Mouse (Mus musculus) limb, embryonic 12.5 days (tissue): Measurements from ENCODE around the gene Adgrd1. TPM values are rescaled to one million over a fixed set of nuclear protein-coding genes. Genes with fewer than 3 reads are reported as not detected.

Source experiments
- ATAC-seq: fragments of 200-750 bp; cut with Nextera tagmentation; 2 replicates; pipeline ENCODE4 v1.8.0; 2017; ENCODE audit warnings: low read depth, moderate TSS enrichment; ENCODE audit not compliant: insufficient number of reproducible peaks, insufficient read depth, low FRiP score, low TSS enrichment
- H3K27ac ChIP-seq: fragments of 300-500 bp; sonication (generic); 2 replicates; pipeline ENCODE4 v1.5.1; 2016; ENCODE audit warnings: mild to moderate bottlenecking, moderate library complexity
- H3K27me3 ChIP-seq: fragments of 300-500 bp; sonication (generic); 2 replicates; pipeline ENCODE4 v1.6.1; 2016; ENCODE audit warnings: mild to moderate bottlenecking, moderate library complexity
- H3K36me3 ChIP-seq: fragments of 300-500 bp; sonication (generic); 2 replicates; pipeline ENCODE4 v1.6.1; 2016; ENCODE audit warnings: mild to moderate bottlenecking, moderate library complexity
- H3K4me1 ChIP-seq: fragments of 300-500 bp; sonication (generic); replicated peaks from 2 replicates; pipeline ENCODE4 v1.6.1; 2016
- H3K4me2 ChIP-seq: fragments of 300-500 bp; sonication (generic); 2 replicates; pipeline ENCODE4 v1.6.1; 2016; ENCODE audit warnings: mild to moderate bottlenecking, moderate library complexity
- H3K4me3 ChIP-seq: fragments of 300-500 bp; sonication (generic); replicated peaks from 2 replicates; pipeline ENCODE4 v1.5.1; 2016; ENCODE audit warnings: mild to moderate bottlenecking
- H3K9ac ChIP-seq: fragments of 300-500 bp; sonication (generic); replicated peaks from 2 replicates; pipeline ENCODE4 v1.6.1; 2016; ENCODE audit warnings: mild to moderate bottlenecking, moderate library complexity
- H3K9me3 ChIP-seq: fragments of 300-500 bp; sonication (generic); 2 replicates; pipeline ENCODE4 v1.6.1; 2016; ENCODE audit warnings: mild to moderate bottlenecking, moderate library complexity
- WGBS: fragments of 180-500 bp; shearing (Covaris S2); methylation state at CpG from one replicate; pipeline ENCODE4 v1.1.7; 2016; 5-methylcytosine and 5-hydroxymethylcytosine counted together
- polyA plus RNA-seq: library from polyadenylated mRNA; unstranded; fragments of >200 nt; fragmentation: Nextera tagmentation; extraction: Ambion mirVana; gene quantifications from 2 replicates; pipeline ENCODE4 v1.2.1, GENCODE M21; 2016

The Adgrd1 gene
- polyA plus RNA-seq, 1 experiment from 2014 or later: not detected

DNA sequence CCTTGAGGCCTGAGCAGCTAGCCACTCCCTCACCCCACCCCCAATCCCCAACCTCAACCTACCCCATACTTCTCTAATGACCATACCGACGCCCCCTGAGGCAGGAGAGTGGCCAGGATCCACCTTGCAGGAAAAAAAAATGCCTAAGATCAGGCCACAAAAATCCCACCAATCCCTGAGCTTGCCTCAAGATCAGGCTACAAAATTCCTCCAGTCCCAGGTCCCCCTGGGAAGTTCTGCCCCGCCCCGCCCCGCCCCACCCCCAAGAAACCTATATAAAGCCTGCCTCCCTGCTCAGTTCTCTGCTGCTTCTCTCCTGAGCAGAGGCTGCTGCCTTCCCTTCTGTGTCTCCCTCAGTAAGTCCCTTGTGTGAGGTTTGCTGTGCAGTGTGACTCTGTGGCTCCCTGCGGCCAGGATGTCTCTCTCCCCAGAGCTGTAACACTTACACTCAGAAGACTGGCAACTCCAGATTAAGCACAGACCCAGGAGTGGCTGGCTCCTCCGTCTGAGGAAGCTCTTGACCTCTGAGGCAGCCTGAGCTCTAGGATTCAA is 137.4 kb downstream of the Adgrd1 start:
- Histone ChIP-seq H3K36me3 (no peaks in the 10 kb centered on the region), H3K27me3 (0 out of 2 replicates have a peak, but pooled peaks cover 2% of the 10 kb centered on the region), H3K9ac (no peak overlapping the region), H3K9me3 (no peaks in the 10 kb centered on the region), H3K4me1 (no peaks in the 10 kb centered on the region), H3K4me2 (no peak overlapping the region), H3K4me3 (no peak overlapping the region), H3K27ac (no peak overlapping the region)
- ATAC-seq: no peak
- 83% methylated on average over 7 of the region's 7 CpGs for WGBS

DNA sequence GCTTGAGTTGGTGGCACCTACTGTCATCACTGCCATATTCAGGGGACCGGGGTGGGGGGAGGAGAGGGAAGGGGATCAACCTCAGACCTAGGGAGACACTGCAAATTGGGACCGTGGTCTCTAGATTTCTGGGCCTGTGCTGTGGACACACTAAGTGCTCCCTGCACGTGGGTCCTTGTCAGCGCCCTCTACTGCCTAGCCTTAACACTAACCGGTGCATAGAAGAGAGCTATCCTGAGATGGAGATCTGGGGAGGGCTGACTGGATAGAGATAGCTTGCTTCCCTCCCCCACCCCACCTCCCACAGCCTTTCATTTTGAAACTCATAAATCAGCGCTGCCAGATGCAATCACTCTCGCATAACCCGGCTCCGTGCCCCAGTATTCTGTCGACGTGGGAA is 139.8 kb downstream of the Adgrd1 start:
- Histone ChIP-seq H3K9me3 (no peaks in the 10 kb centered on the region), H3K27ac (no peak overlapping the region), H3K9ac (no peak overlapping the region), H3K4me3 (no peak overlapping the region), H3K36me3 (no peaks in the 10 kb centered on the region), H3K4me1 (no peaks in the 10 kb centered on the region), H3K27me3 (no peaks in the 10 kb centered on the region), H3K4me2 (no peak overlapping the region)
- WGBS: 74% methylated on average over 11 of the region's 11 CpGs
- ATAC-seq: no peak

DNA sequence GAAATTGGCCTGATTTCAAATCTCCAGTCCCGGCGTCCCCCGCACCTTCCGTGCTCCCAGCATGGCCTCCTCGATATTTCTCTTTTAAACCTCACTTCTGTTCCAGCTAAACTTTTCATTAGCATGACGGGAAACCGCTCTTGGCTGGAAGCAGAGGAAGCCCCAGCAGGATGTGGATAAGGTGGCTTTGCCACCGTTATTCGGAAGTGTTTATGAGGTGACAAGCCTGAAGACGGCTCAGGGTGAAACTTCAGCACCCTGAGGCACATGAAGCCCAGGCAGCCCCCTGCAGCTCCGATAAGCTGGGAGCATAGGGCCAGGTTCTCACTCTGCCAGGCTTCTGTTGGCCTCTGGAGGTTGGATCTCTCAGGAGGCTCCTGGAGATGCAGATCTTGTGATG is 145.3 kb downstream of the Adgrd1 start:
- H3K27ac ChIP-seq: no peak overlapping the region
- H3K4me3 ChIP-seq: no peak overlapping the region
- H3K9ac ChIP-seq: no peak overlapping the region
- no peak for ATAC-seq
- WGBS: 58% methylated on average over 11 of the region's 11 CpGs
- H3K36me3 ChIP-seq: no peaks in the 10 kb centered on the region
- H3K4me2 ChIP-seq: no peak overlapping the region
- no peaks in the 10 kb centered on the region for H3K9me3 ChIP-seq
- H3K27me3 ChIP-seq: peaks cover 8% of the 10 kb centered on the region
- peaks cover 12% of the 10 kb centered on the region; the same call in 1 of the 2 replicates for H3K4me1 ChIP-seq

DNA sequence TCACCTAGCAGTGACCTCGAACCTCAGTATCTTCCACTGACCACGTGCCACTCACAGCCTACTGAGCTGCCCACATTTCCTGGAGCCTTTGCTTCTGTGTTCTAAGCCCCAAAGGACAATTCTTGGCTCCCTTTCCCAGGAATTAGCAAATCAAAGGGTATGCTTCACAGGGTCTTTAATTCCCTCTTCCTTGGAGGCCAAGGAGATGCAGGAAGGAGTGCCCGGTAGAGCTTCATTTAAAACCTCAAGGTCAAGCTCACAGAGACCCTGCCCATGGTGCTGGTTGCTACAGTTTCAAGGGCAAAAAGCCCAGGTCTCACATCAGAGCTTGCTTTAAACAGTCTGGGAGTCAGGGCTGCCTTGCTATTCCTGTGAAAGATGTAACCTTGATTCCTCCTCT is 145.7 kb downstream of the Adgrd1 start:
- H3K27me3 ChIP-seq: peaks cover 8% of the 10 kb centered on the region
- H3K4me2 ChIP-seq: no peak overlapping the region
- H3K36me3 ChIP-seq: no peaks in the 10 kb centered on the region
- no peak for ATAC-seq
- H3K9me3 ChIP-seq: no peaks in the 10 kb centered on the region
- no peak overlapping the region for H3K27ac ChIP-seq
- peaks cover 12% of the 10 kb centered on the region; the same call in 1 of the 2 replicates for H3K4me1 ChIP-seq
- no peak overlapping the region for H3K9ac ChIP-seq
- 39% methylated on average over 3 of the region's 3 CpGs for WGBS
- no peak overlapping the region for H3K4me3 ChIP-seq

DNA sequence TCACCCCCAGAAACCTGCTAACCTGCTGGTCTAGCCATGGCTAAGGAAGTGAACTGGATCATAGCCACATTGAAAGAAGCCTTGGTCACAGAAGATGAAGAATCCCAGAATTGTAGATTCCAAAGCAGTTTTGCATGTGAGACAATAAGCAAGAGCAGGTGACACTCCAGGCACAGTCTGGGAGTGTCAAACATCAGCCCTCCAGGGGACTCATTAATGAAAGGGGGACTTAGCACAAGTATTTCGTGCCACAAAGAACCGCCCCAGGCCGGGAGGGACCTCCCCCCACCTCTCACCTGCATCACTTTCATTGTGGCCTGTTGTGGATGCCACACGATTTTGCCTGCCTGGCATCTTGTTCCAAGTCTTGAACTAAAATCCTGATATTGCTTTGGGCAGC is 146.6 kb downstream of the Adgrd1 start:
- peaks cover 8% of the 10 kb centered on the region for H3K27me3 ChIP-seq
- WGBS: 53% methylated on average over 4 of the region's 4 CpGs
- H3K36me3 ChIP-seq: no peaks in the 10 kb centered on the region
- no peaks in the 10 kb centered on the region for H3K9me3 ChIP-seq
- ATAC-seq: no peak
- no peak overlapping the region for H3K9ac ChIP-seq
- H3K4me3 ChIP-seq: no peak overlapping the region
- H3K27ac ChIP-seq: no peak overlapping the region
- H3K4me2 ChIP-seq: no peak overlapping the region
- H3K4me1 ChIP-seq: peaks cover 12% of the 10 kb centered on the region; the same call in 1 of the 2 replicates

DNA sequence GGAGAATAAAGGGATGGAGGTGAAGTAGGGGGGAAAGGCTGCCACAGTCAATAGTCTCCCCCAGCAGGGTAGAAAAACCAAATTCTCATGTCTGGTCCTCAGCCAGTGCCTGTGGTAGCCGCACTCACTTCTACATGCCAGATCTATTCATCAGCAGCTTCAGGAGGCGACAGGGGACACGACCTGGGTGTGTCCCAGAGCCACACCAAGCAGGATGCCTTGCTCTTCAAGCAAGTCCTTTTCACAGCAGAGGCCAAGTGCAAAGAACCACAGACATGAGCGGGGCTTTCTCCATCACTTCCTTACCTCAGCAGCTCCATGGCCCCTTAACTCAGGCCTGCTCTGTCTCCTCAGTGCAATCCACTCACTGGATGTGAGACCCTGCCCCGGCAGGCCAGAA is 147.8 kb downstream of the Adgrd1 start:
- H3K9ac ChIP-seq: no peak overlapping the region
- 44% methylated on average over 5 of the region's 5 CpGs for WGBS
- H3K36me3 ChIP-seq: no peaks in the 10 kb centered on the region
- ATAC-seq: no peak
- H3K4me3 ChIP-seq: no peak overlapping the region
- H3K9me3 ChIP-seq: no peaks in the 10 kb centered on the region
- H3K27ac ChIP-seq: no peak overlapping the region
- peaks cover 12% of the 10 kb centered on the region; the same call in 1 of the 2 replicates for H3K4me1 ChIP-seq
- H3K27me3 ChIP-seq: peaks cover 8% of the 10 kb centered on the region
- H3K4me2 ChIP-seq: no peak overlapping the region

DNA sequence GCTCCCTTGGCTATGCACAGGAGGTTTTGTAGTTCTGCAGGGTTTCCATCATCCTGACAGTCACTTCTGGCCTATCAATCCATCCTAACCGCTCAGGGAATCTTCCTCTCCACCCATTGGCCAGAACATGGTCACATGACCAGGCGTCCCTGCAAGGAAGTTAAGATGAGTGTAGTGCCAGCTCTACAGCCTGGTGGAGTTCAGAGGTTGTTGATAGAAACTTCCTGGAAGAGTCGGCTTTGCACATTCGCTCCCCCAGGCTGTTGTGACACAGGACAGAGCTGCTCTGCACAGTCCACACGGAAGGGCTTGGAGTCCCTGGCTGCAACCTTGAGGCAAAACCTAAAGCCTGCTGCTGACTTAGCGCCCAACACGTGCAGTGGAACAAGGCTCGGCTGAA is 152.5 kb downstream of the Adgrd1 start:
- 79% methylated on average over 8 of the region's 8 CpGs for whole genome bisulfite sequencing
- Histone ChIP-seq H3K9me3 (peaks cover 7% of the 10 kb centered on the region; the same call in 1 of the 2 replicates), H3K36me3 (no peaks in the 10 kb centered on the region), H3K27ac (no peak overlapping the region), H3K27me3 (peaks cover 4% of the 10 kb centered on the region; the same call in 1 of the 2 replicates), H3K4me1 (no peaks in the 10 kb centered on the region), H3K4me2 (no peak overlapping the region), H3K4me3 (no peak overlapping the region), H3K9ac (no peak overlapping the region)
- ATAC-seq: no peak

Other genes with a start within 250 kb of the Adgrd1 start
- 0.09 and 0.15 TPM in 2 replicates for gene Rimbp2, start 143.3 kb upstream of the Adgrd1 start, polyA plus RNA-seq
- gene Stx2, start 88.2 kb upstream of the Adgrd1 start, polyA plus RNA-seq: 31.5 and 31.6 TPM in 2 replicates
- gene Ran, start 76.7 kb upstream of the Adgrd1 start, polyA plus RNA-seq: 689 and 751 TPM in 2 replicates